Mouse (Mus musculus) midbrain, embryonic 14.5 days (tissue): ENCODE results near the gene Fat3. TPM values are rescaled to one million over a fixed set of nuclear protein-coding genes. Genes with fewer than 3 reads are reported as not detected.

Experiments
- ATAC-seq: fragments of 200-750 bp; cut with Nextera tagmentation; 2 replicates; pipeline ENCODE4 v1.8.0; 2017; ENCODE audit warnings: moderate number of reproducible peaks, moderate library complexity; ENCODE audit not compliant: low FRiP score, low TSS enrichment
- DNase-seq: peaks from one replicate; pipeline ENCODE4 v3.0.0-alpha.2; 2015
- H3K27ac ChIP-seq: fragments of 300-500 bp; sonication (generic); replicated peaks from 2 replicates; pipeline ENCODE4 v1.5.1; 2014; ENCODE audit warnings: mild to moderate bottlenecking, low read depth, low read length, moderate library complexity
- H3K27me3 ChIP-seq: fragments of 300-500 bp; sonication (generic); 2 replicates; pipeline ENCODE4 v1.6.1; 2014; ENCODE audit warnings: low read length, control low read depth, mixed read lengths; ENCODE audit not compliant: control insufficient read depth, insufficient read depth
- H3K36me3 ChIP-seq: fragments of 300-500 bp; sonication (generic); 2 replicates; pipeline ENCODE4 v1.6.1; 2014; ENCODE audit warnings: low read length, control low read depth; ENCODE audit not compliant: control insufficient read depth, insufficient read depth
- H3K4me1 ChIP-seq: fragments of 300-500 bp; sonication (generic); 2 replicates; pipeline ENCODE4 v1.6.1; 2014; ENCODE audit warnings: mild to moderate bottlenecking, antibody characterized with exemption, low read length, control low read depth; ENCODE audit not compliant: control insufficient read depth, insufficient read depth
- H3K4me2 ChIP-seq: fragments of 300-500 bp; sonication (generic); 2 replicates; pipeline ENCODE4 v1.6.1; 2014; ENCODE audit warnings: mild to moderate bottlenecking, low read length, moderate library complexity
- H3K4me3 ChIP-seq: fragments of 300-500 bp; sonication (generic); replicated peaks from 2 replicates; pipeline ENCODE4 v1.5.1; 2014; ENCODE audit warnings: low read depth, low read length
- H3K9ac ChIP-seq: fragments of 300-500 bp; sonication (generic); replicated peaks from 2 replicates; pipeline ENCODE4 v1.6.1; 2014; ENCODE audit warnings: mild to moderate bottlenecking, low read length, moderate library complexity
- H3K9me3 ChIP-seq: fragments of 300-500 bp; sonication (generic); 2 replicates; pipeline ENCODE4 v1.6.1; 2016; ENCODE audit warnings: low read length, control low read depth, mixed read lengths; ENCODE audit not compliant: control insufficient read depth
- WGBS: fragments of 180-500 bp; shearing (Covaris S2); extraction: QIAGEN DNeasy Blood & Tissue Kit; methylation state at CpG from one replicate; pipeline ENCODE4 v1.1.7; 2014; 5-methylcytosine and 5-hydroxymethylcytosine counted together
- polyA plus RNA-seq: library from polyadenylated mRNA; unstranded; fragments of >200 nt; fragmentation: Nextera tagmentation; extraction: Ambion mirVana; gene quantifications from 2 replicates; pipeline ENCODE4 v1.2.1, GENCODE M21; 2014

The Fat3 gene
- polyA plus RNA-seq, 1 experiment from 2014 or later: 27.6 TPM

DNA sequence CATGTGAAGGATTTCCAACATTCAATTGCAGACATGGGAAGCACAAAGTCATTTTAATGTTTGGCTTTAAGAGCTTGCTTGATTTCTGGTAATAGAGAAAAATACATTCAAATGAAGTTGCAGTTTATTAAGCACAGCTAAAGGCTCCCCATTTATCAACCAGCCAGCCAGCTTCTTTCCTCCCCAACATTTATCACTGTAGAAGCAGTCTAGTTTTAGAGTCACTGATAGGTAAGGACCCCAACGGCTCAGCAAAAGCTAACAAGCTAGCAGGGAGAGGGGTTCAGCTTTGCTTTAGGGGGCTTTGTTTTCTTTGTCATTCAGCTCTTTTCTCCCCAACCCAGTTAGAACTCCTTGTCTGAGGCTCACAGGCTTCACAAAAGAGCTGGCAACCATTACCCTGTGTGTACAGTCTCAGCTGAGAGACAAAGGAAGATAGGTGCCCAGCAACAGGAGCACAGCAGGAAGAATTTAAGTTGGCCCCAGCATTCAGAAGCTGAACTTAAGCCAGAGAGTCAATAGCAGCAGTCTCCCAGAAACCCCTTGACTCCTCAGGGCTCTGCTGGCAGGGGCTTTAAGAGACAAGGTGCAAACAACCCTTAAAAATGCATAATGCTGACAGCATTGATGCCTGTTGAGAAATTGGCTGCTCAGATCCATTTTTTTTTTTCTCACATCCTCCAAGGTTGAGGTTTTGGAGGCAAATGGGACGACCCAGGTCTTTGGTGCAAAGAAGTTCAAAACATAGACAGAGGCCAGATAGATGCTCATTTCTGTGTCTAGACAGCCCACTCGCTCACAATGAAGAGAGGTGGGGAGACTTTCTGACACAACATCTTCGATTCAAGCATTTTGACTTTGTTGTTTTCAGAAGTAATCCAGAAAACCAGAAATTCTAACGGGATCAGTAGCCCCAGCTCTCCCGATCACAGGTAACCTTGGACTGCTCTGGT is 102.1 kb downstream of the Fat3 start:
- Histone ChIP-seq H3K4me3 (no peak overlapping the region), H3K9me3 (no peaks in the 10 kb centered on the region), H3K27ac (peak overlapping the region; percentile 68), H3K9ac (no peak overlapping the region), H3K36me3 (no peaks in the 10 kb centered on the region), H3K4me1 (peaks cover 28% of the 10 kb centered on the region), H3K4me2 (no peak overlapping the region), H3K27me3 (no peaks in the 10 kb centered on the region)
- DNase-seq: peak; percentile 73
- peak; percentile 67 for ATAC-seq
- 10% methylated on average over 6 of the region's 6 CpGs for WGBS

DNA sequence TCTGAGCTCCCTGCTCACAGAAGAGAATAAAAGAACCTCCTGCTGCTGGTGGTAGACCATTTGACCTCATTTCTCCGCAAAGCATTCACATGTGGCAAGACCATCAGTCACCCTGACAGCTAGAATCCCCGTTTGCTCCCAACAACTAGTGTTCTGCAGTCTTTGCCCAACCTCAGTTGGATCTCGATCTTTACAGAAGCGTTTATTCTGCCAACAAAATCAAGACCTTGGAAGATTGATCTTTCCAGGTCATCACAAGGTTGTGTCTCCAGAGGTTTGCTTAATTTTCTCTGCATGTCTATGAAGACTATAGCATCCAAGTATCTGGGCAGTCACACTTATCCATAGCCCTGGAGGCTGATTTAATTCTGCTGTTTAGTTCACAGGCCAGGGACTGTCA is 111.9 kb downstream of the Fat3 start:
- Histone ChIP-seq H3K4me2 (no peak overlapping the region), H3K9me3 (no peaks in the 10 kb centered on the region), H3K27me3 (no peaks in the 10 kb centered on the region), H3K4me3 (no peak overlapping the region), H3K27ac (no peak overlapping the region), H3K4me1 (no peaks in the 10 kb centered on the region), H3K36me3 (no peaks in the 10 kb centered on the region), H3K9ac (no peak overlapping the region)
- 84% methylated on average over 4 of the region's 4 CpGs for WGBS
- DNase-seq (no peak), ATAC-seq (no peak)

DNA sequence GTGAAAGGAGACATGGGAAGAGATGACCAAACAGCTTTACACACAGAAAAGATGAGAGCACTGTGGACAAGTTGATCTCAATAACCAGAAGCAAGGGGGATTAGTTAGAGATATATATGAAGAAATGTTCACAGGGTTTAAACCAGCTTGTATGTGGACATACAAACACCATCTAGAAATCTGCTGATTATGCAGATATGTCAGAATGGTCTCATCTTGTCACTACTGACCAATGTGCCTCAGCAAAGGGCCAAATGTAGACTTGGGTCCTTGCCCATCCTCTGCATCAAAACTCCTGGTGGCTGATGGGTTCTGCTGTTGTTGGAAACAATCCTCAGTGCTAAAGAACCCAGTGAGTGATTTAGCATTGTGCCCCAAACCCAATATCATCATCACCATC is 113.6 kb downstream of the Fat3 start:
- Histone ChIP-seq H3K9ac (no peak overlapping the region), H3K27me3 (no peaks in the 10 kb centered on the region), H3K4me1 (no peaks in the 10 kb centered on the region), H3K9me3 (no peaks in the 10 kb centered on the region), H3K4me3 (no peak overlapping the region), H3K4me2 (no peak overlapping the region), H3K27ac (no peak overlapping the region), H3K36me3 (no peaks in the 10 kb centered on the region)
- ATAC-seq (no peak), DNase-seq (no peak)

DNA sequence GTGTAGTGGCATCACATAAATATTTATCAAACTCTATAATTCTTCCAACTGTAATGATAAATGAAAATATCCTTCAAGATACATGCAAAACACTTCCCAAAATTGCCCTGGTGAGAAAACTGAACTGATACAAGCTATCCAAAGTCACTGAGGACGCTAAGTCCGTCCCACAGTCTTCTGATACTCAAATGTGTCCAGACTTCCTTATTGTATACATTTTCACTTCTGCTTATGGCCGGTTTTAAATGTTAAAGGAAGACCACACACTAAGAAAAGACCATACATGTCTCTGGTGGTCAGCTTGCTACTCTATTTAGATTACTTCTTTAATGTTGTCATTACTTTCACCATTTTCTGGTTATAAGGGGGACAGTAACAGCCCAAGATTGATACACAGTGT is 137.4 kb downstream of the Fat3 start:
- H3K4me1 ChIP-seq: 0 out of 2 replicates have a peak, but pooled peaks cover 3% of the 10 kb centered on the region
- H3K9me3 ChIP-seq: no peaks in the 10 kb centered on the region
- WGBS: 83% methylated on average over 3 of the region's 3 CpGs
- no peak for DNase-seq
- H3K4me2 ChIP-seq: no peak overlapping the region
- no peak overlapping the region for H3K9ac ChIP-seq
- H3K36me3 ChIP-seq: no peaks in the 10 kb centered on the region
- no peak overlapping the region for H3K27ac ChIP-seq
- no peak for ATAC-seq
- no peak overlapping the region for H3K4me3 ChIP-seq
- H3K27me3 ChIP-seq: no peaks in the 10 kb centered on the region

DNA sequence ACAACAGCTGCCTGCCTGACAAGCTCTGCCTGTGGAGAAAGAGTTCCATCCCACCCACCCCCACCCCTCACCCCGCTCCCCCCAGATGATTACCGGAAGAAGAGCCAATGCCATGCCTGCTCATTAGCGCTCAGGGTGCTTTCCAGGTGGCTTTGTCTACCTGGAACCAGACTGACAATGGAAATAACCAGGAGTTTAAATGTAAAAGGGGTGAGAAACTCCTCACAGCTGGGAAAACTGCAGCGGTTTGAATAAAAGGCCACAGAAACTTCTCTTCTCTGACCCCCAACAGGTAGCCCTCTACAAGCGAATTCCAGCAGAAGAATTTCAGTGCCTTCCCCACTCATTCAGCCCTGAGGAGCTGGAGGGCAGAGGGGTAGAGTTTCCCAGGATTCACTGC is 139.3 kb downstream of the Fat3 start:
- no peak overlapping the region for H3K27ac ChIP-seq
- H3K4me2 ChIP-seq: no peak overlapping the region
- no peak overlapping the region for H3K9ac ChIP-seq
- ATAC-seq (no peak), DNase-seq (no peak)
- no peak overlapping the region for H3K4me3 ChIP-seq
- 0 out of 2 replicates have a peak, but pooled peaks cover 9% of the 10 kb centered on the region for H3K4me1 ChIP-seq
- H3K36me3 ChIP-seq: no peaks in the 10 kb centered on the region
- no peaks in the 10 kb centered on the region for H3K9me3 ChIP-seq
- 27% methylated on average over 5 of the region's 5 CpGs for WGBS
- H3K27me3 ChIP-seq: no peaks in the 10 kb centered on the region

DNA sequence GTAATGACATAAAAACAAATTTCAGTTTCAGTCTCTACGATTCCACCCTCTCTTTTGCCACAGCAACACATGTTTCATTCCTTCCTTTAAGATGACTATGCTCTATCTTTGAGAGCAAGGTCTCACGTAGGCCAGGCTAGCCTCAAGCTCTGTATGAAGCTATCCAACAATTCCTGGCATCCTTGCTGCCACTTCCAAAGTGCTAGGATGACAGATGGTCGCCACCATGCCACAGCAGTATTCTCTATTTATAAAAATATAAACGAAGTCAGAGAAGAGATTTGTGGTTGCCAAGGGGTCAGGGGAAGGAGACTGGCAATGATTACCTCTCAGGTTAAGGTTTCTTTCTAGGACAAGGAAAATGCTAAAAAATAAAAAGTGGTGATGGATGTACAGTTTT is 144.4 kb downstream of the Fat3 start:
- Histone ChIP-seq H3K27me3 (no peaks in the 10 kb centered on the region), H3K27ac (no peak overlapping the region), H3K9ac (no peak overlapping the region), H3K4me2 (no peak overlapping the region), H3K4me3 (no peak overlapping the region), H3K36me3 (no peaks in the 10 kb centered on the region), H3K4me1 (peaks cover 25% of the 10 kb centered on the region), H3K9me3 (no peaks in the 10 kb centered on the region)
- DNase-seq (no peak), ATAC-seq (no peak)
- WGBS: 91% methylated on average over 4 of the region's 4 CpGs

DNA sequence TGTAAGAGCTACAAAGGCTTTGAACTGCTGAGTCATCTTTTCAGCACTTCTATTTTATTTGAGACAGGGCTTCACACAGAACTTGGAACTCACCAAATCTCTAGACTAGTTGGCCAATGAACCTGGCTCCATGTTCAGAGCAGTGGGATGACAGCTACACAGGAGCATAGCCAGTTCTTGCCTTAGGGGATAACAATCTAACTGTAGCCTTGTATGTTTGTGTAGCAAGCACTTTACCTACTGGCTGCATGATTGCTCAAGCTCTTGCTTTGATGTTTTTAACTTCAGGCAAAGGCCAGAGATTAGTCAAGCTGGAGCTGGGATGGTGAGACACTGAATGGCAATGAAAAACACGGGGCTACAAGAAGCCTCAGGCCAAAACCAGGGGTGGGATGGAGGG is 146.2 kb downstream of the Fat3 start:
- 22% methylated on average over 1 of the region's 1 CpGs for WGBS

DNA sequence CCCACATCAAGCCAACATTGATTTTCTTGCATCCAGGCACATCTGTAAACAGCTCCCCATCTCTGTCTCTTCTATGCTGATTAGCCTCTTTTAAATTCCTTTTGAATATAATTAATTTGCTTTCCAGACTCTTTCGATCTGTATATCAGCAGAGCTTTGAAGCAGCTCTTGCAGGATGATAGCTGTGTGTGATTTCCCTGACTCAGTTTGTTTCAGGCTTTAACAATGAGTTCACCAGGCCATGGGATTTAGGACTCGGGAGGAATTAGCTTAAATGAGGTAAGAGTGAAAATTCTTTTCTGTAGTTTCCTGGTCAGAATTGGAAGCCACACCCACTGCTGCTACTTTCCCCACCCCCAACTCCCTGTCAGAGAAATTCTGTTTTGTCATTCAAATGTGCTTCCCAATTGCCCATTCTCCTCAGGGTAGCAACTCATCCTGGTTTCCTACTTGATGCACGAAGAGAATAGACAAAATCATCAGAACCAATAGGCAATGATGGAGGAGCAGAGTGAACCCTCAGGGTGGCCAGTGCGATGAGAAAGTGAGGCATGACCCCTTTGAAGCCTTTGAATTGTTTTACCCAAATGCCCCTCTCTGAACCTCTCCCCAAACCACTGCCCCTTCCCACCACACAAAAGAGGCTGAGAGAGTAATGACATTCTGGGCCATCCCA is 147.9 kb downstream of the Fat3 start:
- ATAC-seq (peak; percentile 71; the same call in 1 of the 2 replicates), DNase-seq (peak; percentile 59)
- Histone ChIP-seq H3K4me1 (peaks cover 21% of the 10 kb centered on the region), H3K4me2 (peak overlapping the region; percentile 18), H3K4me3 (no peak overlapping the region), H3K27me3 (no peaks in the 10 kb centered on the region), H3K9me3 (no peaks in the 10 kb centered on the region), H3K27ac (peak overlapping the region; percentile 10), H3K36me3 (no peaks in the 10 kb centered on the region), H3K9ac (no peak overlapping the region)
- 3% methylated on average over 4 of the region's 4 CpGs for WGBS

More for the DNA sequence above, 146.2 kb downstream of the Fat3 start:
- DNase-seq (no peak), ATAC-seq (no peak)
- Histone ChIP-seq H3K27me3 (no peaks in the 10 kb centered on the region), H3K9me3 (no peaks in the 10 kb centered on the region), H3K4me1 (peaks cover 27% of the 10 kb centered on the region), H3K4me3 (no peak overlapping the region), H3K9ac (no peak overlapping the region), H3K36me3 (no peaks in the 10 kb centered on the region), H3K27ac (no peak overlapping the region), H3K4me2 (no peak overlapping the region)
